Mouse (Mus musculus) heart, adult 9 months (tissue): ENCODE measurements at regions not wholly inside any gene's neighbourhood (a gene's known extent, or its start where the extent isn't known, plus 50 kb on each side); places are given as distances from the start of the nearest gene placed in this dataset.

ENCODE experiments used
- DNase-seq, 2 experiments: peaks; one replicate each; pipeline ENCODE4 v3.0.0; 2022; ENCODE audit warnings: low spot score in 2 of 2

DNA sequence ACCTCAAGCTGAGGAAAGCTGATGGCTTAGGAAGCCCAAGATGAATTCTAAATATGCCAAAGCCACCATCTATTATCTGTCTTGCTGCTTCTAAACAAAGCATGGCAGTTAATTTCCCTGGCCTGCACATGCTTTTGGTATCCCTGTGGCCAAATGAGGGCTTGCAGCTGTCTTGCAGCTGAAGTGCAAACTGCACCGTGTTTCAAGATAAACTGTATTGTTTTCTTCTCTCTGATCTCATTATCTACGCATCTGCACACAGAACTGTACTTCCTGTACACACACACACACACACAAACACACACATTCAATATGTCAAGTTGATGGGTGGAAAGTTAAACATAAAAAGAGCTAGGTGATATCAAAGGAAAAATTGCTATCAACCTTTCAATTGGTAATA, 221.7 kb upstream of the Veph1 start:
- no peak for DNase-seq

DNA sequence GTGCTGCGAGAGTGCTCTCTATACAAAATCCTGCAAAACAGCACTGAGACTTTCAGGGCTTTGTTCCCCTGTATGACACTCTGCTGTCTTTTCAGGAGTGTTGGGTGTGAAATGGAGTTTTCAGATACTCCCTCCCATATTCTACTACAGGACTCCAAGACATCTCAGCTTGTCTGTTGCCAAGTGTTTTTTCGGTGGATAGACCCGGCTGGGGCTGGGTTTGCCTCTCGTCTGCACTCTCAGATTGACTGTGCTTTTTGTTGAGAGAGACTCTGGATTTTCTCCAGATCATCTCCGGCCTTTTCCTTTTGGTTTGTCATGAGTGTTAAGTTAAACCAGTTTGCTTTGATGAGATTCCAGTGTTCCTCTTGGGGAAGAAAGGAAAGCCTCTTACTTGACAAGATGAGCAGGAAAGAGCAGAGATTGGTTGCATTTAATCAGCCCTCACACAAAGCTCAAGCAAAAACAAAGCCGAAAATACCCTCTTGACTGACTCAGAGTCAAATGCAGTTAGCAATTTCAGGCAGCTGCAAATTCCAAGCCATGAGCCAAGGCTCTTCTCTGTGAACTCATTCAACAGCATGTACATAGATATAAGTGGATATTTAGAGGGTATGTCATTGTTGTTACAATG, 219.3 kb upstream of the Veph1 start:
- no peak for DNase-seq

DNA sequence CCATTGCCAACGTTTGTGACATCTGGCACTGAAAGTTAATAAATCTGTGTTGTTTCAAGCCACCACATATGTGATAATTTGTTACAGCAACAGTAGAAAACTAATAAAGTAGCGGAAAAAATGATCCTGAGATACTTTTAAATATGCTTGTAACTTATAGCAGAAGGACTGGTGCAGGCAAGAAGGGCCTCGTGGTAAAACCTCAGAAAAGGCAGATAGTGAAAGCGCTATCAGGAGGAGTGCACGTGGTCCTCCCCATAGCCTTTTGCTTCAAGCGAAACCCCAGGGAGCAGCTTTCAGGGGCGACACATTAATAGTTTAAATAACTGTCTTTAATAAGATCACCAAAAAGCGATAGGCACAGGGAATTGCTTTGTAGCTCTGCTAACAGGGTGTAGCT, 217.9 kb upstream of the Veph1 start:
- no peak for DNase-seq

DNA sequence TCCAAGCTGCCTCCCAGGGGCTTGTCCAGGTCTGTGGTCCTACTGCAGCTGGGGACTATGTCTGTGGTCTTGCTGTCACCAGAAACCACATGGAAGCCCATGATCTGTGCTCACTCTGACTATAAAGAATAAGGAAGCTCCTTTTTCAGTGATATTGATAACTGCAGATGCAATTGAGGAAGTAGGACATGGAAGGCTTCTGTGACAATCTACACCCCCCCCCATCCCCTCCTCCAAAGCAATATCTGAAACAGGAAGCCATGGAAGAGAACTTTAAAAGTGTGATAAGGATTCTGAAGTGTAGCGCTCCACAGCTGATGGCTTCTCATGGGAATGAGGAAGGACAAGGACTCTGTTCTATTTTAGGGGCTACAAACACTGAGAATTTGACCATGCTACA, 215.8 kb upstream of the Veph1 start:
- no peak for DNase-seq

DNA sequence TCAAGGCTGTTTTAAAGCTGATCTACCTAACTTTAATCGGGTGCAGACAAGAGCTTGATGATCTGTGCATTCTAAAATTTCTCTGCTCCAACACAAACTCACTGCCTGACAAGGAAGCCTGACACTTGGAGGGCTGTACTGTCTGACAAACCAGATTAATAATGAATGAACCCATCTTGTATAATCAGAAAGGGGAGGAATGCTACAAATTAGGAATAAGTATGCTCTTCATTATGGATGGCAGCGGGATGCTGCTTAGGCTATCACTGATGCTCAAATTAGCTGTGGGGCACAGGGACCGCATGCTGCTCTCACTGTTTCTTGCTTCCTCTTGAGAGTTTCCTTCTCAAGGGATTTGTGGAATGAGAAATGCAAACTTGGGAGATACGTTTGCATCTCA, 213.8 kb upstream of the Veph1 start:
- DNase-seq: no peak

DNA sequence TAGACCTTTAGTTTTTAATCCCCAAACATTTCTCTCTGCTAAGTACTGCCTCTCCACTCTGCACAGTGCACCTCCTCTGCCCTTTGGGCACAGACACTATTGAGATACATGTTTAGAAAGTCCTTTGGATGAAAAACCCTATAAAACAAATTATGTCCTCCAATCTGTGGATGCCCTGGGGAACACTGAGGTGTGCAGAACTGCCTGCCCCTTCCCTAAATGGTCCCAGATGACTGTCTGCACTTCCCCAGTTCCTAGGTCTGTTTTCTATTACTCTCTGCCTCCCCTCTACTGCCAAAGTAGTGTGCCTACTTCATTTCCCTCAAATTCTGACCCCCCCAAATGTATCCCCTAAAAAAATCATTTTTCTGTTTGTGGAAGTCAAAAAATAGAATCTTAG, 209.5 kb upstream of the Veph1 start:
- no peak for DNase-seq

DNA sequence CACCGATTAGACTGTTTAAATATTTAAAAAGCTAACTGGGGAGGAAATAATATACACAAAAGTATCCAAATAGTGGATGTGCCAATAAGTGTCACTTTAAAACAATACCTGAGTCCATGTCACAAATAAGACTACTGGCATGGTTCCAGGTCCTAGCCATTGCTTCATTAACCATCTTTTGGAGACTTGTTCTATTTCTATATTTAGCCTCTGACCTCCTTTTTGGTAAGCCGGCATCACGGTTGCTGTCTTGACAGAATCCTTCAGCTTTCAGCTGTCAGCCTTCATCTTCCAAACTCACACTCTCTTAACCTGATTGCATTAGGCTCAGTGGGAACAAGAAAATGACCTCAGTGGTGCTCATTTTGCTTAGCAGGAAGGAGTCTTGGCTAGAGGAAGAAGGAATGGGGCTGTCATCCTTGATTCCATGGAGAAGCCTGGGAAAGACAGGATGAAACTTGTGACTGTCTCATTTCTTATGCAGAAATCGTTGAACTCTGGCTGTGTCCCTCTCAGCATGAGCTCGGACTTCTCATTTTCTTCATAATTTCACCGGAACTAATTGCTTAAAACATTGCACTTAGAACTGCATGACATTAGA, 208.9 kb upstream of the Veph1 start:
- no peak for DNase-seq

DNA sequence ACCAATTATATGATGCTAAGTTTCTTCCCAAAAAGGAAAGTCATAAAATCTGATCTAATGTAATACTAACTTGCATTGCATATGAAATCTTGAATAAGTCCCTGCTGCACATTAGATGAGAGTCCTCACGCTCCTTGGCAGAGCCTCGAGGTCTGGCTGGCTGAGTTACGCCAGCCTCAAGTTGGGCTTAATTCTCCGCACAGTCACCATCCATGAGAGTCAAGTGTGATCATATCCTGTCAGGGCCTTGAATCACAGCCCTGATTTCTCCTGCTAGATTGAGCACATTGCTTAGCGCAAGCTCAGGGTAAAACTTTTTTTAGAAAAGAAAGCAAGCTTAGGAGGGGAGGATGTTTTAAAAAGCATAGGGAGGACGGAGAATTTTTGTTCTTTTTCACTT, 208.1 kb upstream of the Veph1 start:
- no peak for DNase-seq

DNA sequence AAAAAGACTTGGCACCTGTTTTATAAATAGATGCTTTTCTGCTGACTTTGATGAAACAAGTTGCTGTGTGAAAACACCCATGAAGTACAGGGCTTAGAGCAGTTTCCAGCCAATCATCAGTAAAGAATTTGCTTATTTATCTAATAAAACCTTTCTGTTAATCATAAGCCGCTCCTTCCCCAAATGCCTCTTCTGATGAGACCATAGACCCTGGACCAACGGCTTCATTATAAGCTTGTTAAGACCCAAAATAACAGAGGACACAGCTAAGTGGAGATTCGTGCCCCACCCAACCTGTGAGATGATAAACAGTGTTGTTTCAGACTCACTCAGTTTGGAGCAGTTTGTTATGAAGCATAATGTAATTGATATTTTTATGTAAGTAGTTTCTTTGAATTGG, 207.0 kb upstream of the Veph1 start:
- DNase-seq: no peak

DNA sequence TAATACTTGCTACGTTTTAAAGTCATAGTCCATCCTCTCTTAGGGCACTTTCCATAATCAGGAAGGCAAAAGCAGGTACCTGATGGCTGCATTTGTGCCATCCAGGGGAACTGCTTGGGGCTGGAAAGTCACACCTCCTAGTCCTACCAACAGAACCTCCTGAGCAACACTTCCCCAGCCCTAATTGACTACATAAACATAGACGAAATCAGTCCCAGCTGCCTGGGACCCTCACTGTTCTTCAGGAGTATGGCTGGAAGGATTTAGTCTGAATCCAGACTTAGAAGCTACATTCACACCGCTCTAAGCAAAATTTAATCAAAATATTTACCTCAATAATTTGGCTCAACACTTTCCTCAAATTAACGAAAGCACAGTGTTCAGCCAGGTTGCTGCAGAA, 205.2 kb upstream of the Veph1 start:
- no peak for DNase-seq

DNA sequence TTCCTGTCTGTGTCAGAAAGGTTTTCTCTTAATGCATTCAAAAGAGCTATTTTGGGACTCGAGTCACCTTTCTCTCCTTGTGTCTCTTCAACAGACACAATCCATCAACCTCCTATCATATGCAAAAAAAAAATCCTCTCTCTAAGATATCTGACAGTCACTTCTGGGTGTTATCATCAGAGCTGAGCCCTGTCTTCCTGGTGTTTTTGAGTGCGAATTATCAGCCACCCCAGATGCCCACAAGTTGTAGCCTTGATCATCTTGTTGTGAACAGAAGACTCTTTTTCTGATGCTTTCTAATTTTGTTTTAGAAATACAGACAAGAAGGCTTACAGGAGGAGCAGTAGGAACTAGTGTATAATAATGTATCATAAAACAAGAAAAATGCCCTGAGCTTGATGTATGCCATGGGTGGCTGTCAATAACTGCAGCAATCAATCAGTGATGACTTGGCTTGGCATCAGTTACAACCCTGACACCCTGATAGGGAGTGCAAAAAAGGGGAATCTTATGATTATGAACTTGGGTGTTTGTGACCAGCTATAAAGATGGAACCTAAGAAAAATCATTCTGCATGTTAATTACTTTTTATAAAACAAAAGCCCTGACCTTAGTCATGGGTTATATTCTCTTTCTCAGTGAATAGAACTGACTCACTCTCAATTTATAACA, 197.9 kb upstream of the Veph1 start:
- no peak for DNase-seq

DNA sequence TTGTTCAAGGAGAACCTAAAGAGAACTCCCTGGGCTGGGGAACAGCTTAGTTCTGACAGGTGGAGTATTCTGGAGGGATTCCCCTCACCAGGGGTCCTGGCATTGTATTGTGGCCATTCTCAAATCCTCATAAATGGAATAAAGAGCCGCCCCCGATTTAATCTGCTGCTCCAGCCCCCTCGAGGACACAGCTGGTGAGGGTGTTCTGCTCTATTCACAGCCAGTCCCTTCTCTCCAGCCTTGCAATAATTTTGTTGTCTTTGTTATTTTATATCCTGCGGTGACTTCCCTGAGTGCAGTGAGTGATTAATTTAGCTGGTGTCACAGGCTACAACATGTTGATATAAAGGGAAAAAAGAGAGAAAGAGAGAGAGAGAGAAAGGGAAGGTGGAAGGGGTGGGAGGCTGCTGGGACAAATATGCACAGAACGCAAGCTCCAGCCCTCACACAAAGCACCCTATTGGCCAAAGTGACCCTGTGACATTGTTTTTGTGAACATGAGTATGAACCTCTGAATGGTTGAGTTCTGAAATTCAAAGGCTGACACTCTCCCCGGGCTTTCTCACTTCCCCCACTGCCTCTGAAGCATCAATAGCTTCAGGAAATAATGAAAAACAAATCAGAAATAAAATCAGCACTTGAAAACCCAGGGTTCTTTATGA, 194.2 kb upstream of the Veph1 start:
- DNase-seq: no peak

DNA sequence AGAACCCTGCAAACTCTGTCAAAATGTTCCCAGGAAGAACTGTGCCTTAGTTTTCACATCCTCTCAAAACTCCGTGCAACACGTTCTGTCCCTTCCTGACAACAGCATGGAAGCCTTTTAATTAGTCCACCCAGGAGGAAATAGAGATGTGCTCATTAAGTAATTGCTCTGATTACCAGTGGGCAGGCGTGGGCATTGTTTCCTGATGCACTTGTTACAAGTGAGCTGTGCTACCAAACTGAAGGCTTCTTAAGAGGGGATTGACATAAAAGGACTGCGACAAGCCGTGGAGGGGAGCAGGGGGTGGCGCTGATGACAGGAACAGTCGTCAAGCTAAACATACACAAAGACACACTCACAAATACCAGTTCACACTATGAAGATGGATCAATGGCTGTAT, 192.1 kb upstream of the Veph1 start:
- no peak for DNase-seq

DNA sequence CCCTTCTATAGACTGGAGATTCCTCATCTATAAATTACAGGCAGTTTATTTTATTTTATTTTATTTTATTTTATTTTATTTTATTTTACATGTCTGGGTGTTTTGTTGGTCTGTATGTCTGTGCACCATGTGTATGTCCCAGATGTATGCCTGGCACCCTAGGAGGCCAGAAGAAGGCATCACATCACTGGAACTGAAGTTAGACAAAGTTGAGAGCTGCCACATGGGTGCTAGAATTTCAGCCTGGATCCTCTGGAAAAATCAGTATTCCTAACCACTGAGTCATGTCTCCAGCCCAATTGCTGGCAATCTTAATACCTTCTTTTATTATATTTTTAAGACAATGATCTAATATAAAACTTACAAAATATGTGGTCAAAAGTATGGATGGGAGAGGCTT, 190.0 kb upstream of the Veph1 start:
- DNase-seq: no peak

DNA sequence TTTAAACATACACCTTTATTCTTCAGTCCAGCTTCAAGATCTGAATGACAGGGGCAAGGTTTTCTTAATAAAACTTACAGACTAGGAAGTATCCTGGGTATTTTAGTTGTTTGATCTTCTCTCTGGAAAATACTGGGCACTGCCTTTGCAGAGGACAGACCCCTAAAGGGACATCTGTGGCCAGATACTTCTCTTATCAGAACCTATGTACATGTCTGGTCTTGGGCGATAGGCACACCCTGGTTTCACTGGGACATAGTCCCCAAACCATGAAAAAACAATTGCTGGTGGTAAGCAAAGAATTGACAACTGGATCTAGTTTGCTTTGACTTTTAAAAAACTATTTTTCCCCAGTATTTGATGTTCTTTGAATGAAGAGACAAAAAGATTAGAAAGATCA, 189.5 kb upstream of the Veph1 start:
- no peak for DNase-seq

DNA sequence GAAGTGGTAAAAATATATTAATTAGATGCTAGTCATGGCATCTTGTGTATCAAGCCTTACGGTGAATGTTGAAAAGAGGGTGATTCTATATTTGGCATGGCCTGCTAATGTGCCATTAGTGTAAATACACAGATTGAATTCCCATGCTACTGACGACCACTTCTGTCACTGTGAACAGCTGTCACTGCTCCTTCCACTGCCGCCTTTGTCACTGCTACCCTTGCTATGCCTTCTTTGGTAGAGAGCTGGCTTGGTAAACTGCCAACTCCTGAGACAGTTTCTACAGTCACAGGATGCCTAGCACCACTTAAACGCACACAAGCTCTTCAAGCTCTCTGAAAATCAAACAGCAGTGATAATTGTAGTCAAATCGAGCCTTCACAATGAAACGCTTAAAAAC, 184.1 kb upstream of the Veph1 start:
- no peak for DNase-seq

DNA sequence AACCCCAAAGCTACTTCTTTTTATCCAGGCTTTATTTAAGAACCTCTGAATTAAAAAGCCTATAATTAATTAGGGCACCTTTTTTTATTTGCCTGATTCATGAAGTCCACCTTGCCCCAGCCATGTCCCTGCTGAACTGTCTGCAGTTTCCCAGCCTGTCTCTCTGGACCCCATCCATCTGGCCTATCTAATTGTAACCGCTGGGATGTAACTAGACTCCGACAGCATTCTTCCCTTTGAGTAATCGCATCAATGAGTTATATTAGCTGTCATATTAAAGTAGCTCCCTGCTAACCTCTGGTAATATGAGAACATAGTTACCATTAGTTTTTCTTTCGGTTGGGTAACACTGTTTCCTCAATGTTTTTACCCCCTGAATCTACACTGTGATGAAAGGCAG, 182.6 kb upstream of the Veph1 start:
- no peak for DNase-seq

DNA sequence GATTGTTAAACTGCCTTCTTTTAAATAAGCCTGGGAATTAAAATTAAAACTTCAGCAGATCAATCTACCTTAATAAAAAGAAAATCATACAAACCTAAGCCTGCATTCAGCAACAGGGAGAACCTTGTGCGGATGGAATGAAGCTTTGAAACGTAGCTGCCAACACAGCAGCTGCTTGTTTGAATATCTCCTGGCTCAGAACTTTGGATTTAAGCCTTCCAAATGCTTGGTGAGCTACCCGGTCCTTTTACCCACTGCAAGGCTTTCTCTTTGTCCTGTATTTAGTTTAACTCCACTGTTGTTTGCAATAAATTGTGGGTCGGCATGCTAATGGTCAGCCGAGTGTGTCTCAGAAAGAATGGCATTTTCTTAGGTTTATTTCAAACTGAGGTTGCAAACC, 169.7 kb upstream of the Veph1 start:
- no peak for DNase-seq

DNA sequence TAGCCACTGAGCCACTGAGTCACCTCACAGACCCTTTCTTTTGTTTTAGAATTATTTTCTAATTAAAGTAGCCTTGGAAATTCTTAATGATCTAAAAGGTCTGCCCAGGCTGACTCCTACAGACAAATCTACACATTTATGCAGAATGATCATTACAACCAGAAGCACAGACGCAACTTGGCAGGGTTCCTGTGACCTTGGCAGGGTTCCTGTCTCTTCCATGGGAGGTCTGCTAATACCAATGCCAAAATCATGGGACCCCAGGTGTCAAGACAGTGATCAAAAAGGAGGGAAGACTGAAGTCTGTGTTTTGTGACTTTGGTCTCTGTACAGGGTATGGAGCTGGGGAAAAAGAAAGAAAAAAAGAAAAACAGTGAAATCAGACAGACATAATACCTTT, 168.7 kb upstream of the Veph1 start:
- no peak for DNase-seq

DNA sequence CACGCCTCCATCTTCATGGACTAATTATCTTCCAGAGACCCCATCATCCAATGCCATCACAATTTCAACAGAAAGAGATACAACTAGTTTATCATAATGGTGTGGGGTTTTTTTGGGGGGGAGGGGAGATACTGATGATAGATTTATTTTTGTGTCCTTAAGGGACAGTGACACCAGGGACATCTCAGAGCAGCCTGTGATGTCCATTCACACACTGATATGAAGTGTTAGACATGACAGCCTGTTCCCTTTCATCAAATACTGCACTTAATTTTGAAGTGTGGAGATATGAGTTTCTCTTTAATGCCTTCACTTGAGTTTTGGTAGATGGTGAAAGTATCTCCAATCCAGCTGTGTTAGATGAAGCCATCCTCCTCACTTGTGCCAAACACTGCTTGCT, 165.7 kb upstream of the Veph1 start:
- no peak for DNase-seq

DNA sequence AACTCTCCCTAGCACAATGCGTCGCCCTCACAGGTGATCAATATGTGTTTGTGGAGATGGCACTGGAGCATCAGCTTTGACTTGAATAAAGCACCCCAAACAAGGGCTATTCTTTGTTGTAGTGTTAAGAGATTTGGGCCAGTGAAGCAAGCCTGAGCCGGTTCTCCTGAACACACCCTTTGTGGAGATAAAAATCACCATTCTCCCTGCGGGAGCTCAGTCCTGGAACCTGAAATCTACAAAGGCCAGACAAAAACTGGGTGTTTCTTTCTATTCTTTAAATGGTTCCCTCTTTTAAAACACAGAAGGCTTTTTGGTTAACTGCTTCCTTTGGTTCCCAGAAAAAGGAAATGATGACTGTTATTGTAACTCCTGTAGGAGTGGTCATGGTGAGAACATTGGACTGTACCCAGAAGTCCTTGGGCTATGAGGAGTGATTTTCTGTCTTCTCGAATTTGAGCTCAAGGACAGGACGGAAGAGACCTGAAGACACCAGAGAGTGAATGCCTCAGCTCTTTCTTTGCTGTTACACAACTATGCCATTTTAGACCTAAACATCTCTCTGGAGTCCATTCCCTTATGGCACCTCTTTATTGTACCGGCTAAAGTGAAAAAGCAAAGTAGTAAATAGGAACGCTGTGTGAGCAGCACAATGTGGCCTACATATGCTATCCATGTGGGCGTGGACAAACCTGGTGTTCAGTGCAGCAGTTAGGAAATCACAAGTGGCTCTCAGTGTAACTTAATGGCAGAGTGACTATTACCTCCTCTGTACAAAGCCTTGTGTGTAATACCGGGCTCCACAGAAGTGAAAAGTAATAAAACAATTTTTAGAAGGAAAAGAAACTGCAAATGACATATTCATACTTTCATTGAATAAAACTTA, 149.9 kb upstream of the Veph1 start:
- no peak for DNase-seq

DNA sequence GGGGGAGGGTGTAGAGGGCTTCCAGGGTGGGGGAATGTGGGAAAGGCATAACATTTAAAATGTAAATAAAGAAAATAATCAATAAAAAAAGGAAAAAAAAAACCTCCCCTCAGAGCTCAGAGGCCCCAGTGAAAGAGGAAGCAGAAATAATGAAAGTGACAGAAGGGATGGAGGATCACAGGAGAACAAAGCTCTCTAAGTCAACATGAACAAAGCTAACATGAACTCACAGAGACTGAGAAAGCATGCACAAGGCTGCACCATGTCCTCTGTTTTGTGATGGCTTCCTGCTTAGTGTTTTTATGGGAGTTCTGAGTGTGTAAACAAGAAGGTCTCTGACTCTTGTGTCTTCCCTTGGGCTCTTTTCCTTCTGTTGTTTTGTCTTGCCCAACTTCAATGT, 136.6 kb upstream of the Veph1 start:
- no peak for DNase-seq
